In the genomic region with DNA sequence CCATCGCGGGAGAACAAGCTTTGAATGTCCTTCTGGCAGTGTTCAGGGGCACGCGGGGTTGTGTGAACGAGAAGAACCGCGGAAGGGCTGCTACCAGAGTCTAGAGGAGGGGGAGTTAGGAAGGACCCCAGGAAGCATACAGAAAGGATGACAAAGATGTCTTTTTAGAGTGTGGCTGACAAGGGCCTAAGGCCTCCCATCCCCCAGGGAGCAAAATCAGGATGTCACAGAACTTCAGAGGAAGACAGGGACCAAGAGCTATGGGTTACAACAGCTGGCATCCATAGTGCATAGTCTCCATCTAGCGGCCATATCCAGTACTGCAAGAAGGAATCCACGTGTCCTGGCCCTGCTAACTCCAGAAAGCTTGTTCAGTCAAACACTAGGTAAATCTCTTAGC, we compare ENCODE assay signal across 8 mouse cellular contexts. TPM values are rescaled to one million over a fixed set of nuclear protein-coding genes. Genes with fewer than 3 reads are reported as not detected.
A peak's percentile ranks its signal among the peaks of the same experiment; 100 is the strongest.
DNase-seq lines count a peak whose midpoint lies in the region; ATAC-seq lines count a peak whose summit lies in the region.

No protein-coding gene starts in this region.

- no peak overlapping the region for H3K9ac ChIP-seq in forebrain, embryonic 16.5 days (replicated peaks; ENCODE audit: low read depth, low read length)

- H3K9me3 ChIP-seq in forebrain, embryonic 16.5 days (ENCODE audit: control insufficient read depth, low read length) = no peaks in the 10 kb centered on the region
- H3K9me3 ChIP-seq in hindbrain, embryonic 10.5 days = no peaks in the 10 kb centered on the region

- H3K4me1 ChIP-seq in forebrain, embryonic 16.5 days (replicated peaks; ENCODE audit: control insufficient read depth, insufficient read depth, low read length) = peaks cover 6% of the 10 kb centered on the region
- peaks cover 49% of the 10 kb centered on the region for H3K4me1 ChIP-seq in hindbrain, embryonic 10.5 days (replicated peaks)

- ATAC-seq in forebrain, embryonic 16.5 days = peak; percentile 74

- no peaks in the 10 kb centered on the region for H3K36me3 ChIP-seq in forebrain, embryonic 16.5 days (ENCODE audit: control insufficient read depth, insufficient read depth)
- H3K36me3 ChIP-seq in hindbrain, embryonic 10.5 days = no peaks in the 10 kb centered on the region

- 56% methylated on average over 9 of the region's 9 CpGs for WGBS in forebrain, embryonic 16.5 days
- WGBS in hindbrain, embryonic 10.5 days = 58% methylated on average over 9 of the region's 9 CpGs

- no peak overlapping the region for H3K27ac ChIP-seq in forebrain, embryonic 16.5 days (ENCODE audit: low read length)
- H3K27ac ChIP-seq in hindbrain, embryonic 10.5 days = 0 out of 2 replicates have a peak overlapping the region, but pooled peaks have one; percentile 6

- peaks cover 14% of the 10 kb centered on the region for H3K27me3 ChIP-seq in forebrain, embryonic 16.5 days (replicated peaks; ENCODE audit: control insufficient read depth, insufficient read depth, low read length)
- peaks cover 14% of the 10 kb centered on the region for H3K27me3 ChIP-seq in hindbrain, embryonic 10.5 days (ENCODE audit: insufficient read depth, poor library complexity, severe bottlenecking)

- H3K4me3 ChIP-seq in forebrain, embryonic 16.5 days (replicated peaks; ENCODE audit: low read length) = no peak overlapping the region
- H3K4me3 ChIP-seq in hindbrain, embryonic 10.5 days = no peak overlapping the region

- peak; percentile 94 for DNase-seq in NIH3T3 (ENCODE audit: low read depth)
- DNase-seq in cerebellum, adult 11-12 months = peak; percentile 79
- peak; percentile 85 for DNase-seq in hindbrain, embryonic 10.5 days (ENCODE audit: low spot score)
- DNase-seq in layer of hippocampus, adult 9-10 months (ENCODE audit: low spot score) = peak; percentile 83
- DNase-seq in lung, postnatal 25 days (ENCODE audit: low spot score) = peak; percentile 91
- DNase-seq in retina, postnatal 7 days (ENCODE audit: low read depth, low spot score) = peak; percentile 89
- peak; percentile 87 for DNase-seq in thymus, postnatal 4 days

- no peak overlapping the region for H3K4me2 ChIP-seq in forebrain, embryonic 16.5 days (ENCODE audit: low read length)

RNA-seq across cellular contexts. Expression of gene Rhbdf2, which starts 1.9 kb away (rescaled TPM):
- 1.0 and 1.5 TPM in 2 replicates for polyA plus RNA-seq in forebrain, embryonic 16.5 days (2015; fragmentation: Nextera tagmentation; extraction: Ambion mirVana)
- 3.8 and 6.6 TPM in 2 replicates for polyA plus RNA-seq in hindbrain, embryonic 10.5 days (2016; fragmentation: Nextera tagmentation; extraction: Ambion mirVana)

RNA-seq across cellular contexts. Expression of gene Prcd, which starts 24.6 kb away (rescaled TPM):
- 2.9 and 3.2 TPM in 2 replicates for polyA plus RNA-seq in forebrain, embryonic 16.5 days (2015; fragmentation: Nextera tagmentation; extraction: Ambion mirVana)
- polyA plus RNA-seq in hindbrain, embryonic 10.5 days (2016; fragmentation: Nextera tagmentation; extraction: Ambion mirVana) = 0.47 and 1.2 TPM in 2 replicates

RNA-seq across cellular contexts. Expression of gene Cygb, which starts 25.4 kb away (rescaled TPM):
- 16.6 TPM in 2 replicates for polyA plus RNA-seq in forebrain, embryonic 16.5 days (2015; fragmentation: Nextera tagmentation; extraction: Ambion mirVana)
- 3.5 and 3.8 TPM in 2 replicates for polyA plus RNA-seq in hindbrain, embryonic 10.5 days (2016; fragmentation: Nextera tagmentation; extraction: Ambion mirVana)

RNA-seq across cellular contexts. Expression of gene Aanat, which starts 42.5 kb away (rescaled TPM):
- 0.27 TPM in 1 of 2 replicates, not detected in the other for polyA plus RNA-seq in forebrain, embryonic 16.5 days (2015; fragmentation: Nextera tagmentation; extraction: Ambion mirVana)
- polyA plus RNA-seq in hindbrain, embryonic 10.5 days (2016; fragmentation: Nextera tagmentation; extraction: Ambion mirVana) = not detected in 2 replicates

RNA-seq across cellular contexts. Expression of gene Ube2o, which starts 47.5 kb away (rescaled TPM):
- polyA plus RNA-seq in forebrain, embryonic 16.5 days (2015; fragmentation: Nextera tagmentation; extraction: Ambion mirVana) = 15.0 and 17.1 TPM in 2 replicates
- polyA plus RNA-seq in hindbrain, embryonic 10.5 days (2016; fragmentation: Nextera tagmentation; extraction: Ambion mirVana) = 8.9 and 10.8 TPM in 2 replicates
